Mouse (Mus musculus) spleen, postnatal 10 days (tissue): Measurements from ENCODE around the gene Fermt3.

ENCODE experiments used
- DNase-seq, 2 experiments: peaks; one replicate each; pipeline ENCODE4 v3.0.0; 2021 to 2022; ENCODE audit warnings: low spot score in 2 of 2

Gene Fermt3

DNA sequence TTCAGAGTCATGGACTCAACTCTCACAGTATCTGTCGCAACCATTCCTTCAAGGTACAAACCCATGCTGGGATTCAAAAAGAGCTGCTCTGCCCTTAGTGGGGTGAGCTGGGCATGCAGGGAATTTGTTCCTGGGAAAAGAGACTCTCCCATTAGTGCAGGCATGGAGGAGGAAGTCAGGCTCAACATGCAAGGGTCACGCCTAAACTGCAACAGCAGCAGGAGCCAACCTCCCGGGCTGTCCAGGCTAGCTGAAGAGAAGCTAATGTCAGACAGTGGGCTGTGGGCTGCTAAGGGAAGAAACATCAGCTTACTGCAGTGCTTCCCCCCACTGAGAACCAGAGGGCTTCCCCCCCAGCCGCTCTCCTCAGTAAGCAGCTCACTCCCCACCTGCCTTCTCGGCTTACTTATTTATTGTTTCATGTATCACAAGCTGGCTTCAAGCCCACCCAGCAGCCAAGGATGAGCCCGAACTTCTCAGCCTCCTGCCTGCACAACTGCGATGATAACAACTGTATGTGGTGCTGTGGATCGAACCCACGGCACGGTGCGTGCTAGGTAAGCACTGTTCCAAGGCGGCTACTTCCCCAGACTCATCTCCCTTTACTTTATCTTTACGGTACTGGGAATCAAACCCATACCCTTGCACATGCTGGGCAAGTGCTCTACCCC lies 46.9 kb downstream of the Fermt3 start:
- DNase-seq: no peak

DNA sequence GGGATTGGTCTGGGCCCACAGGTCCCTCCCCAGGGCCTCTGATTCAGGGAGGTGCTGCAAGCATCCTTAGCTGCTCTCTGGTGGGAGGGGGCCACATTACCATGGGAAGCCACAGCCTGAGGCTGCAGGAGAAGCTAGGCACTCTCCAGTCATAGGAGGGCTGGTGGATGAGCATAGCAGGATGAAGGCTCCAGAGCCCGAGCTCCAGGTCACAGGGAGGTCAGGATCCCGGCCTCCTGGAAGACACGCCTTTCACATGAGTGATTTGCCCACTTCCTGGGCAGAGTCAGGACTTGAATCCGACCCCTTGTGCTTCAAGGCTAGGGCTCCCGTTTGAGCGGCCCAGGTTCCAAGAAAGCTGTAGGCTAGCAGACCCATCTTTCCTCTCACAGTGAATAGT lies 47.6 kb downstream of the Fermt3 start:
- no peak for DNase-seq

DNA sequence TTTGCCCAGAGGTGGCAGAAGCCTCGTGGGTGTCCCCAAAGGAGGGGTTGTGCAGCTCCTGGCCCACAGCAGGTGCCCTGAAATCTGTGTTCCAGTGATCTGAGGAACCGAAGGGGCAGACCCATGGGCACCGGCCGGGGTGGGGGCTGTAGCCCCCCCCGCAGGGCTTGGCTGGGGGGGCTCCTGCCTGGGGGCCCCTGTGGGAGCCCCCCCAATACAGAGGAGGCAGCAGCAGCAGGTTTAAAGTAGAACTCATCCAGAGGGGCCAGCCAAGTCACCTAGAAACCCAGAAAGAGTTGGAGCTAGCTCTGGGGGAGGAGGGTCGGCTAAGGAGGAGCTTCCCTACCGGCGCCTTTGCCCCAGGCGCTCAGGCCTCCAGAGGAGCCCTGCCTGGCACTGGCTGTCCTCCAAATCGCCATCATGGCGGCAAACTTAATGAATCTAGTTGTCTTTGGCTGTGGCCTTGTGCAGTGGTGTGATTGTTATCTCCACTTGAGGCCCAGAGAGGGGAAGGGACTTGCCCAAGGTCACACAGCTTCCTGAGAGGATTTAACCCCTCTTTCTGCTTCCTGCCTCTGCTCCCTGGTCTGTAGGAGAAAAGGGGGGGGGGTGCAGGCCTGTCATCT lies 48.7 kb downstream of the Fermt3 start:
- DNase-seq: no peak

DNA sequence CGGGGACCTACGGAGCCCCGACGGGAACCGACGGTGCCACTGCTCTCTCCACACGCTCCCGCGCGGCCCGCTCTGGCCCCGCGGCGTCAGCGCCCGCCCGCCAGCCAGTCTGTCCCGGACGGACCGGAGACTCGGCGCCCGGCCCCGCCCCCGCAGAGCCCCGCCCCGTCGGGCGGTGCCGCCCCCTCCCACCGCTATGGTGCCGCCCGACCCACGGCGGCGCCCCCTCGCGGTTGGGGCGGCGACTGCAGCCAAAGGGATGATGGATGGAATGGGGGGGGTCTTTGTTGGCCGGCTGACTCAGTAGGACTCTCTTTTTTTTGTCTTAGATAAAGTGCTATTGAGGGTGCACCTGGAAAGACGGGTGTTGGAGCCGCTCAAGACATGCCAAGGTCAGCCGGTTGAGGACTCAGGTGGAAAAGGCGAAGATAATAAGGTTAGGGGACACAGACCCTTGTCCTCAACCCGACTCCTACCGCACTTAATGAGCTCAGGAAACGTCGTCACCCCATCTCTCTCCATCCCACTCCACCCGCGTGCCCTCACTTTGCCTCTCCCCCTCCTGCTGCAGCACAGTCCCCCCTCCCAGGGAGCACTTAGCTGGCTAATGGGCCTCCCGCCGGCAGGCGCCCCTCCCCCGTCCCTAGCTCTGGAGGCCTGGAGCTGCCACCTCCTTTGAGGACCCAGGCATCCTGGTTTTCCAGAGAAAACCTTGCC lies 49.4 kb downstream of the Fermt3 start:
- DNase-seq: peak; percentile 70 to 82

DNA sequence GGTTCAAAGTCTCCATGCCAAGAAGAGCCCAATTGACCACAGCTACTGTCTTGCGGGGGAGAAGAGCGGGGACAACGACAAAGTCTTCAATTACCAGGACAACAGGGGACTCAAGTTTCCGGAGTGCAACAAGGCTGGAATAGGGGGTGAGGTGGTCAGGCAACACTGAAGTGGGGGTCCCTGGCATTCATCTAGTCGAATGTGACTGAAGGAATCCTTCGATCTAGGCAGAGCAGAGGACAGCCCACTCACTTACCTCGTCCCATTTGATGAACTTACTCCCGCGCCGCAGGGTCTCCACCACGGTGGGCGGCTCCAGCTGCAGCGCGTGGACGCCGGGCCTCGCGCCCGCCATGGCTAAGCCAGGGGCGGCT lies 50.0 kb downstream of the Fermt3 start:
- no peak for DNase-seq

DNA sequence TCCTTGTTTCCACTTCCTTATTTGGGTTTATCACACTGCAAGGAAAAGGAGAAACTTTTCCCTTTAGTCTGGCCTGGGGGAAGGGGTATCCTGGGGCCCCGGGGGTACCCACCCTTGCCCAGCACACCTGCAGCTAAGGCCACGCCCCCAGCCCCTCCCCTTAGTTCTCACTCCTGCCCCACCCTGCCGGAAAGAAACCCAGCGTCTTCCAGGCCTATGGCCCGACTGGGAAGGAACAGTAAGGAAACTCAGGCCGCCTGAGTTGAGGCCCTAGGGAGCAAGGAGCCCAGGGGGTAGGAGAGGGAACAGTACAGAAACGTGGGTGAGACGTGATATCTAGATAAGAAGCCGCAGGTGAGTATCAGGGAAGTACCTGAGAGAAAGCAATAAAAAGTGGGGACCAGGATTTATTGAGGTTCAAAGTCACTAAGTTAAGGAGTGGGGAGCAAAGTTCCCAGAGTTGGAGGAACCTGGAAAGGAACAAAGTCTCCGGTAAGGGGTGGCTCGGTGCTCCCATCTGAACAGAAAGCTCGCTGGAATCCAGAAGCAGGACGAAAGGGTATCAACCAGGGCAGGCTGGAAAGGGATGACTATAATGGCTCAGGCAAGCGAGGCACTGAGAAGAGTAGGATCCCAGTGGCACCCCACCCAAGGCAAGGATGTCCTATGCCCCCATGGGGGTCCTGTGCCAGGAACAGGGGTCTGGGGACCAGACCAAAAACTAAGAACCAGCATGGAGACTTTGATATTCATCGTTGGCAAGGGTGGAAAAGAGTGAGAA lies 50.6 kb downstream of the Fermt3 start:
- DNase-seq: no peak

DNA sequence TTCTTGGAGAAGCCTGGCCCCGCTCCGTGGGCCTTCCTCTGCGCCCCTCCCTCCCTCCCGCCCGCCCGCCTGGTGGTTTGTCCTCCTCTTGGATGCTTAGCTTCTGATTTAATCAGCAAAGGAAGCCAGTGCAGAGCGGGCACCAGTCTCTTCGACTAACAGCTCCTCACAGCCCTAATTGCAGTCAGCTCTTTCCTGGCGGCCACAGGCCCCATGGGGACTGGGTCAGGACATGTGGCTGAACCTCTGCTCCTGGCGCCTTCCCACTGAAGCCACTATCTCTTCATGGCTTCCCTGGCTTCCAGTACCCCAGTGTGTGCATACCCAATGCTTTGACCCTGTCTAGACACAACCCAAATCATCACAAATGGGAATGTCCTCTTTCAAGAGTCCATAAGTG lies 62.8 kb downstream of the Fermt3 start:
- no peak for DNase-seq

DNA sequence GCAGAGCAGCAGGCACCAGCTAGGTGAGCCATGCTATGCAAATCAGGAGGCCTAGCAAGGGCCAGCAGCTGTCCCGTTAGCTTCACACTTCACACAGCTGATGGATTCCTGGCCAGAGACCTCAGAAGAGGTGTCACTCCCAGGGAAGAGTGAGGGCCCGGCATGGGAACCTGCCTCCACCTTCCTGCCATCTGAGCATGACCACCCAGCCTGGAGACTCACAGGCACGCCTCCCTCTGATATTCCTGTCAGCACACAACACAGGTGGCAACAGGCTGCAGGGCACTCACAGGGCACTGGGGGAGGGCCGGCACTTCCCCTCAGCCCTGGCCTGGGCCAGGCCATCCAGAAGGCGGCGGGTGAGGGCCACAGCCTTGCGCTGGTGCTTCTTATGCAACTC lies 63.8 kb downstream of the Fermt3 start:
- DNase-seq: no peak

DNA sequence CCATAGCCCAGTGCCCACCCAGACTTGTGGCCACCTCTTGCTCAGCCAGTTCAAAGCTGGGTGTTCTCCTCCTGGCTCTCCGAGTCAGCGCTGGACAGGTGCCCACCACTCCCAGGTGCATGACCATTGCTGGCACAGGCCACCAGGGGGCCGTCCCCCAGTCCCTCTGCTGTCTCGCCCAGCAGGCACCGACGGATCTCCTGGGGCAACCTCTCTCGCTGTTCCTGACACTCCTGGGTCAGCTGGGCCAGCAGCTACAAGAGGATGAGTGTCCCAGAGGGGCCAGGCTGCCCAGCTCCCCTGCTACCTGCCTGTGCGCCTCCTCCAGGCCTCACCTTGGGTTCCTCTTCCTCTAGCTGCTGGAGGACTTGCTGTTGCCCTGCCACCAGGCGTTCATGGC lies 65.2 kb downstream of the Fermt3 start:
- DNase-seq: peak in 1 of 2 experiments; percentile 61

DNA sequence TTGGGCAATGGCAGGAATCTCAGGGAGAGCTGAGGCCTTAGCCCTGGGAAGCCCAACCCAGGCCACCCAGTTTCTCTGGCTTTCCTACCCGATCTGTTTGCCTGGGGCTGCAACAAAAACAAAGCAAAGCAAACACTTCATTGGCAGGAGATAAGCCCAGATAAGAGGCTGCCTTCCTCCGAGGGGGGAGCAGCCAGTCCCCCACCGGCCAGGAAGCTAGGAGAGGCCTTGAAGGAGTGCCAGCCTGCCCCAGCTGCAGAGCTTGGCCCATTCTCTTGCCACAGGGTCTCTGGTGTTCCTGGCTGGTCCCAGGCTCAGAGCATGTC lies 66.6 kb downstream of the Fermt3 start:
- no peak for DNase-seq

DNA sequence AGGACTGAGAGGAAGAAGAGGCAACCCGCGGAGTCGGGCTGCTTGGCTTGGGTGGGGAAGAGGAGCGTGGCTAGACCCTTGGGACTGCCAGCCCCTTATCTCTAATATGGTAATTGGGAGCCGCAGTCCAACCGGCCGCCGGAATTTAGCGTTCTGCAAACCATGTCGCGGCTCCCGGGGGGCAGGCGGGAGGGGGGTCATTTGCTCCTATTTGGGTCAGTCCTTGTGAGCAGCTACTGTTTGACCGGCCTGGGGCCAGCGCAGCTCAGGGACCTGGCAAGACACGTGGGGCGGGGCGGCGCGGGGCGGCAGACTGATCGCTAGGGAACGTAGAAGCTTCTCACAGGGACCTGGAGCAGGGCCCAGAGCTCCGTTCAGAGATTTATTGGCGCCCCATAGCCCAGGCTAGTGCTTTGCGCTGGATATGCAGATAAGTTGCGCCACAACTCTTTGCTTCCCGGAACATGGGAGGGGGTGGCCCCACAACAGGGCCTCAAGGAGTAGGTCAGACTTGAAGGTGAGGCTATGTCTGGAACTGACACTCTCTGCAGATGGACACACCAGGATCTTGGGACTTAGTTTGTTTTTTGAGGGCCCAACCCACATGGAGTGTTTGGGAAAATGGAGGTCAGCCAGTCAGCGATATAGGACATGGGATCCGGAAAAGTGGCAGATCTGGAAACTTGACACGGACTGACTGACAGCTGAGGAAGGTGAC lies 67.1 kb downstream of the Fermt3 start:
- peak; percentile 66 to 73 for DNase-seq

DNA sequence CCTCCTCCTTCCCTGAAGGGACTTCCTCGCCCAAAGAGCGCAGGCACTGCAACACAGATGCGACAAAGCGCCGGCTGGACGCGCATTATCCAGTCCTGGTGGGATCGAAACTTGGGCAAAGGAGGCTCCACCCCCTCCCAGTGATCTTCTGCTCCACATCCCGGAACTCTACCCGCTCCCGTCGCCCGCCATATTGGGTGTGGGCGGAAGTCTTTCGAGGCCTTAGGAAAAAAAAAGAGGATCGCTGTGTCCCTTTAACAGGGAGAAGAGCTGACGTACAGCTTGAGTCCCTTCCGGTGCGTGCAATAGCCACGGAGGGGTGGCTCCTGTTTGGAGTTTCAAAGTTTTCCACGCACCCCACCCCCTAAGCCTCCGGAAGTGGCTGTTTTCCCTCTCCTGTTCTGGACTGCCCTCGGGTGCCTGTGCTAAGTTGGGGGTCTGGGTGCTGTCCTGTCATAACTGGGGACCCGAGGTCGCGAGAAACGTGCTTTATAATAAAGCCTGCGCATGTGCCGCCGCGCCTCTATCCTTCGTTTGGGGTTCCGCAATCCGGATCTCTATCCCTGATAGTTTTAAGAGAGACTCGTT lies 67.8 kb downstream of the Fermt3 start:
- peak; percentile 69 to 82 for DNase-seq

DNA sequence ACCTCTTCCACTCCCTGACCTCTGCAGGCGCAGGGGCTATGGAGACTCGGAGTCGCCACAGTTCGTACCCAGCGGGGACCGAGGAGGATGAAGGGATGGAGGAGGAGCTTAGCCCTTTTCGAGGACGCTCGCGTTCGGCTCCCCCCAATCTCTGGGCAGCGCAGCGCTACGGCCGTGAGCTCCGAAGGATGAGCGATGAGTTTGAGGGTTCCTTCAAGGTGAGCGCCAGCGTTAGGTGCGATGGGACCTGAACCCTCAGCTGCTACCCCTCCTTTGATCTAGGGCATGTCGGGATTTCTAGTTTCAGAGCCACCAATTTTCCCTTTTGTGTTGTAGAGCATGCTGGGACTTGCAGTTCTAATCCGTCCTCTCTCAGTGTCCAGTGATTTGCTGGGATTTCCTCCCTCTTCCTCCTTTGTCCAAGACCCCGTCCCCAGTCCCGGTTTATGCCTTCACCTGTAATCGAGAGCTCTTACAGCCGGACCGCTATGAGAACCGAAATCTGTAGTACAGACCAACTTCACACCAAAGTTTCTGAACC lies 68.6 kb downstream of the Fermt3 start:
- DNase-seq: no peak

DNA sequence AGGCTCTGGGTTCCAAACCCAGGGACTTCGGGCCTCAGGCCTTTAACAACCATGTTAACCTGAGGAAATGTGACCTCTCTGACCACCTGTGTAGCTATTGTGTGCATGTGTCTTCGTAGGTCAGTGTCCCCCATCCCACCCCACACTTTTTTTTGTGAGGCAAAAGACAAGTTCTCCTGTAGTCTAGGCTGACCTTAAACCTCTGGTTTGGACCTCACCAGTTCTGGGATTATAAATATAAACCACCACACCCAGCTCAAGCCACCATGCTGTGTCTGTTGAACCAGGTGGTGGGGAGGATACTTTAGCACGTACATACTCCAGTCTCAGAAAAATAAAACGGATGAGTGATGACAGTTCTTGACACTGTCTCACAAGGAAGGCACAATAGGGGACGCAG lies 69.3 kb downstream of the Fermt3 start:
- no peak for DNase-seq

DNA sequence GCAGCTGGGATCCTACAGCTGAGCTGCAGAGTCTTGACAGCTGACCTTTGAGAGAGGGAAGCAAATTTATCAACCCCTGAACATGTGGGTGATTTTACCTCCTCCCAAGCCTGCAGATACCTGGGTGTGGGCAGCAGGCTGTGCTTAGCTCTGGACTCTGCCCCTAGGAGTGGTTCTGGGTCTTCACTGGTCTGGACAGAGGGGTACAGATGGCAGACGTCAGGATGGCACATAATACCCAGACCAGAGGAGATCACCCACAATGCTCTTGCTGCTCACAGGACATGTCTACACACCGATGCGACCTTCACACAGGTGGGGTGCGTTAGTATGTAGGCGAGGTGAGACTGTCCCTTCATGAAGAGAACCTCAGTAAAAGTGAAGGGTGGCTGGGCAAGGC lies 69.7 kb downstream of the Fermt3 start:
- no peak for DNase-seq
